Mouse (Mus musculus): ENCODE results near the gene Anxa4. TPM values are rescaled to one million over a fixed set of nuclear protein-coding genes. Genes with fewer than 3 reads are reported as not detected.

Gene Anxa4
- polyA plus RNA-seq, 1 experiment from 2014 or later: 167 TPM

DNA sequence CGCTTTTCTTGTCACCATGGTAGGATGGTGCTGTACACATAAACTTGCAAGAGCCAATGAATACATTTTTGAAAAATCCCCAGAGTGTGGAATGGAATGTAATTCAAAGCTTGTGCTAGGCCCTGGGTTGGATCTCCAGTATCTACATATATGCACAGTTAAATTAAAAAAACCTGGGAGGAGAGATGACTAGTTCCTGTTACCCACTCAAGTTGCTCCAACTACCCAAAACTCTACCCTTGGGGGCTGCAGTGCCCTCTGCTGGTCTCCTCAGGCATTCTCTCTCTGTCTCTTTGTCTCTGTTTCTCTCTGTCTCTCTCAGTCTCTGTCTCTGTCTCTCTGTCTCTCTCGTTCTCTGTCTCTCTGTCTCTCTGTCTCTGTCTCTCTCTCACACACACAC, 34.0 kb upstream of the Anxa4 start:
- Histone ChIP-seq H3K27ac (ENCODE audit: low read length) (no peak overlapping the region), H3K4me2 (replicated peaks; ENCODE audit: low read depth, low read length) (no peak overlapping the region), H3K9me3 (ENCODE audit: low read length) (no peaks in the 10 kb centered on the region), H3K9ac (replicated peaks; ENCODE audit: low read depth) (no peak overlapping the region), H3K4me1 (ENCODE audit: insufficient read depth, low read depth, low read length) (no peaks in the 10 kb centered on the region), H3K4me3 (ENCODE audit: low read depth, low read length) (no peak overlapping the region), H3K36me3 (ENCODE audit: insufficient read depth, low read length) (no peaks in the 10 kb centered on the region), H3K27me3 (replicated peaks; ENCODE audit: insufficient read depth, low read length) (no peaks in the 10 kb centered on the region)
- ATAC-seq (no peak), DNase-seq (ENCODE audit: low spot score) (no peak)
- TF ChIP-seq CTCF (IDR thresholded peaks at IDR 0.05) (peak; percentile 39), EP300 (IDR thresholded peaks at IDR 0.05) (no peak)
- 88% methylated on average over 2 of the region's 2 CpGs for WGBS

DNA sequence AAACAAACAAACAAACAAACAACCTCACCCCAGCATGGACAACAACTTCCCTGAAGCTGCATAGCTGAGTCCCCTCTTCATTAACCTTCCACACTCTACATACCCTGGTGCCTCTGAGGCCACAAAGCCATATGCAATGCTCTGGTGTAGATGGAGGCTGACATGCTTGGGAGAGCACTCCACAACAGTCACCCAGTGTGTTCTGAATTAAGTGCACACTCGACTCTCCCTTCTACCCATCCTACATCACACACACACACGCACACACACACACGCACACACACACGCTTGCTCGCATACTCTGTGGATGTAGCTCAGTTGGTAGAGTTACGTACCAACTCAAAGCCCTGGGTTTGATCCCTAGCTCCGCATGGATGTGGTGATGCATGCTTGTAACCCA, 31.0 kb upstream of the Anxa4 start:
- Histone ChIP-seq H3K4me2 (replicated peaks; ENCODE audit: low read depth, low read length) (no peak overlapping the region), H3K4me3 (ENCODE audit: low read depth, low read length) (no peak overlapping the region), H3K27me3 (replicated peaks; ENCODE audit: insufficient read depth, low read length) (no peaks in the 10 kb centered on the region), H3K27ac (ENCODE audit: low read length) (no peak overlapping the region), H3K4me1 (ENCODE audit: insufficient read depth, low read depth, low read length) (no peaks in the 10 kb centered on the region), H3K9me3 (ENCODE audit: low read length) (no peaks in the 10 kb centered on the region), H3K9ac (replicated peaks; ENCODE audit: low read depth) (no peak overlapping the region), H3K36me3 (ENCODE audit: insufficient read depth, low read length) (no peaks in the 10 kb centered on the region)
- WGBS: 88% methylated on average over 7 of the region's 7 CpGs
- TF ChIP-seq EP300 (IDR thresholded peaks at IDR 0.05) (no peak), CTCF (IDR thresholded peaks at IDR 0.05) (no peak)
- DNase-seq (ENCODE audit: low spot score): no peak
- ATAC-seq: no peak

DNA sequence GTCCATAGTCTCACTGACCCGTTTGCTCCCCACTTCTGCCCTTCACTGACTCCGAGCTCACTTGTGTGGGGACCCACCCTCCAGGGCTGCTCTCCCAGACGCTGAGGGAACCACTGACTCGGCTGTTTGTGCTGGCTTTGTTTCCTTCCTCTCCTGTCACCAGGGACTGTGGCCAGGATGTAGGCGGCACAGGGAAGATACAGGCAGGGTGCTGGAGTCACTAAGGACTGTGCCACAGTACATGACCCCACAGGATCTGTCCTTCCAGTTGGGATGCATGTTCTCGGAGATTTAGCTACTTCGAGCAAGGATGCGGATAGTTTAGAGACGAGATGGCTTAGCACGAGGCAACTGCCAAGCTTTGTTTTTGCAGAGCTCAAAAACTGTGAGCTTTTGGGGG, 30.4 kb upstream of the Anxa4 start:
- 32% methylated on average over 10 of the region's 10 CpGs for WGBS
- DNase-seq (ENCODE audit: low spot score): peak; percentile 25
- no peak for TF ChIP-seq EP300 (IDR thresholded peaks at IDR 0.05)
- TF ChIP-seq CTCF (IDR thresholded peaks at IDR 0.05): no peak
- Histone ChIP-seq H3K9me3 (ENCODE audit: low read length) (no peaks in the 10 kb centered on the region), H3K4me2 (replicated peaks; ENCODE audit: low read depth, low read length) (no peak overlapping the region), H3K4me3 (ENCODE audit: low read depth, low read length) (no peak overlapping the region), H3K4me1 (ENCODE audit: insufficient read depth, low read depth, low read length) (no peaks in the 10 kb centered on the region), H3K36me3 (ENCODE audit: insufficient read depth, low read length) (no peaks in the 10 kb centered on the region), H3K9ac (replicated peaks; ENCODE audit: low read depth) (no peak overlapping the region), H3K27ac (ENCODE audit: low read length) (no peak overlapping the region), H3K27me3 (replicated peaks; ENCODE audit: insufficient read depth, low read length) (no peaks in the 10 kb centered on the region)
- peak; percentile 64 for ATAC-seq

DNA sequence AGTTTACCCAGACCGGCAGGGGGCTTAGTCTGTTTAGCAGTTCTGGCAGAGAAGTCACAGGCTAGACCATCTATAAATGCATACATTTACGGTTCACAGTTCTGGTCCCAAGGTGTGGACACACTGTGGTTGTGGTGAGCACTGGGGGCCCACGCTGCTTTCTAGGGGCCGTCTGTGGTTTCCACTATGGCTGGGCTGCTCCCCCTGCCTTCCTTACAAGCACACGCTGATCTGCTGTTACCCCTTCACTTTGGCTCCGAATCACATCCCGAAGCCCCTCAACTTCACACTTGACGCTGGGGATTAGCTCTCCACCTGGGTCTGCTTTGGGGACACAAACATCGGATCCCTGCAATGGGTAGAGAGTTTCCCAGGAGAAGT, 29.7 kb upstream of the Anxa4 start:
- H3K9me3 ChIP-seq (ENCODE audit: low read length): no peaks in the 10 kb centered on the region
- no peak overlapping the region for H3K27ac ChIP-seq (ENCODE audit: low read length)
- DNase-seq (ENCODE audit: low spot score) (no peak), ATAC-seq (no peak)
- H3K9ac ChIP-seq (replicated peaks; ENCODE audit: low read depth): no peak overlapping the region
- H3K4me3 ChIP-seq (ENCODE audit: low read depth, low read length): no peak overlapping the region
- H3K4me1 ChIP-seq (ENCODE audit: insufficient read depth, low read depth, low read length): no peaks in the 10 kb centered on the region
- H3K4me2 ChIP-seq (replicated peaks; ENCODE audit: low read depth, low read length): peak overlapping the region; percentile 55; the same call in 1 of the 2 replicates
- no peaks in the 10 kb centered on the region for H3K27me3 ChIP-seq (replicated peaks; ENCODE audit: insufficient read depth, low read length)
- no peaks in the 10 kb centered on the region for H3K36me3 ChIP-seq (ENCODE audit: insufficient read depth, low read length)
- TF ChIP-seq EP300 (IDR thresholded peaks at IDR 0.05) (no peak), CTCF (IDR thresholded peaks at IDR 0.05) (0 out of 2 replicates have a peak, but pooled peaks have one; percentile 9)
- WGBS: 33% methylated on average over 9 of the region's 9 CpGs

DNA sequence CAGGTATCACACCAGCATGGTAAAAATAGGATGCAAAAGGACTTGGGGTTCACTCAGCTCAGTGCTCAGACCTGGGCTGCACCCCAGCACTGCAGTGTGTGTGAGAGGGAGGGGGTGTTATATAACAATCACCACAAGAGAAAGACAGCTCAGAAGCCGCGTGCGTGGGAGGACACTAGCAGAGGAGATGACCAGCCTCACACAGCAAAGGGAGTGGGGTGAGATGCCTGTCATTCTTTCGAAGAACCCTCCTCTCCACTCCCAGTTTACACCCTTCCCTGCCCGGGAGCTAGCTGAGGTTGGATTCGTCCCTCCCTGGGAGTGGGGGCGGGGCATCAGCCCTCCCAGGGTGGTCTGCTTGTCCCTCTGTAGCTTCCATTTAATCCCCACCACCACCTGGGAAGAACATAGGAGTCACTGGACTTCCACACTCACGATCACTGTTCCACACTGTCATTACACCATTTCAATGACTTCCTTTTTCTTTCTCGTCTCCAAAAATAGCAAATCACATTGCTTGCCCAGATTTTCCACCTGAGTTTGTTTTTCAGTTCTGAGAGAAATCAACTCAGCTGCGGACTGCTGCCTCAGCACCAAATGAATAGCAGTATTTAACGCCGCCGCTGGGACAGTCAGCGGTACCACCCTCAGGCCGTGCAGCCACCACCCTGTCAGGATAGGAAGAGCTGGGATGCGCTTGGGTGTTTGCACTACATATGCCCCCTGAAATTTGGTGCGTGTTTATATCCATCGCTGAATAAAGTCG, 29.1 kb upstream of the Anxa4 start:
- Histone ChIP-seq H3K4me1 (ENCODE audit: insufficient read depth, low read depth, low read length) (no peaks in the 10 kb centered on the region), H3K27me3 (replicated peaks; ENCODE audit: insufficient read depth, low read length) (no peaks in the 10 kb centered on the region), H3K27ac (ENCODE audit: low read length) (no peak overlapping the region), H3K9me3 (ENCODE audit: low read length) (no peaks in the 10 kb centered on the region), H3K4me2 (replicated peaks; ENCODE audit: low read depth, low read length) (peak overlapping the region; percentile 55), H3K36me3 (ENCODE audit: insufficient read depth, low read length) (no peaks in the 10 kb centered on the region), H3K4me3 (ENCODE audit: low read depth, low read length) (peak overlapping the region; percentile 24; the same call in 1 of the 2 replicates), H3K9ac (replicated peaks; ENCODE audit: low read depth) (no peak overlapping the region)
- TF ChIP-seq CTCF (IDR thresholded peaks at IDR 0.05) (no peak; the same call in 1 of the 2 replicates), EP300 (IDR thresholded peaks at IDR 0.05) (no peak)
- no peak for DNase-seq (ENCODE audit: low spot score)
- peak; percentile 43 for ATAC-seq
- WGBS: 8% methylated on average over 19 of the region's 19 CpGs

DNA sequence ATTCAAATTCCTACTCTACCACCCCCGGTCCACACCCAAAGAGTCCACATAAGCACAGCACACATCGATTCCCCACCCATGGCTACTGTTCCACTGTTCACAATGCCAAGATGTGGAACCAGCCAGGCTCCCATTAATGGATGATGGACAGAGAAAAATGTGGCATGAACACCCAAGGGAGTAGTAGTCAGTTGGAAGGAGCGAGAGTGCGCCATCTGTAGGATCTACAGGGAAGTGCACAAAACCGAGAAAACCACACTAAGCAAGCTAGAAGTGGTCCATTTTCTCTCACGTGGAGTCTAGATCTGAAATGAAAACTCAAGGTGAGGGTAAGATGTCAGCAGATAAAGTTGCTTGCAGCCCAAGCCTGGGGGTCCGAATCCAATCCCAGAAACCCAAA, 27.3 kb upstream of the Anxa4 start:
- Histone ChIP-seq H3K36me3 (ENCODE audit: insufficient read depth, low read length) (no peaks in the 10 kb centered on the region), H3K4me2 (replicated peaks; ENCODE audit: low read depth, low read length) (no peak overlapping the region), H3K27ac (ENCODE audit: low read length) (no peak overlapping the region), H3K9ac (replicated peaks; ENCODE audit: low read depth) (no peak overlapping the region), H3K27me3 (replicated peaks; ENCODE audit: insufficient read depth, low read length) (no peaks in the 10 kb centered on the region), H3K4me1 (ENCODE audit: insufficient read depth, low read depth, low read length) (no peaks in the 10 kb centered on the region), H3K9me3 (ENCODE audit: low read length) (no peaks in the 10 kb centered on the region), H3K4me3 (ENCODE audit: low read depth, low read length) (no peak overlapping the region)
- ATAC-seq: no peak
- TF ChIP-seq CTCF (IDR thresholded peaks at IDR 0.05) (peak; percentile 69), EP300 (IDR thresholded peaks at IDR 0.05) (no peak)
- DNase-seq (ENCODE audit: low spot score): peak; percentile 37
- 54% methylated on average over 7 of the region's 7 CpGs for WGBS
